Mouse (Mus musculus) brain, embryonic 14.5 days (tissue): Measurements from ENCODE around the gene Prpf18.

Experiments
- CTCF ChIP-seq: fragments of 200-500 bp; IDR thresholded peaks from 2 replicates; pipeline ENCODE4 v1.5.1; 2012; ENCODE audit warnings: inconsistent platforms, mild to moderate bottlenecking, moderate library complexity, borderline replicate concordance; ENCODE audit not compliant: insufficient read depth, insufficient read length; ENCODE audit errors: extremely low read depth
- POLR2A ChIP-seq: fragments of 200-500 bp; IDR thresholded peaks from 2 replicates; pipeline ENCODE4 v1.6.1; 2012; ENCODE audit warnings: mild to moderate bottlenecking, inconsistent platforms, borderline replicate concordance; ENCODE audit not compliant: poor library complexity, insufficient read depth, insufficient read length, severe bottlenecking; ENCODE audit errors: extremely low read depth

- TF ChIP-seq CTCF (peak; percentile 14; the same call in 1 of the 2 replicates), POLR2A (no peak)
Measured at GRCm38 (mm10) chr2:4573386-4573785, 78.5 kb downstream of the Prpf18 start.
